Mouse (Mus musculus) cerebellum, adult 2 months (tissue): ENCODE measurements at regions not wholly inside any gene's neighbourhood (a gene's known extent, or its start where the extent isn't known, plus 50 kb on each side); places are given as distances from the start of the nearest gene placed in this dataset.

Source experiments
- CTCF ChIP-seq: fragments of 200-500 bp; IDR thresholded peaks from 2 replicates; pipeline ENCODE4 v1.5.1; 2011; ENCODE audit warnings: low read depth, mild to moderate bottlenecking, control low read depth, low read length, moderate library complexity, borderline replicate concordance; ENCODE audit not compliant: insufficient read depth
- POLR2A ChIP-seq: fragments of 200-500 bp; IDR thresholded peaks from 2 replicates; pipeline ENCODE4 v1.6.1; 2011; ENCODE audit warnings: low read length, control low read depth, borderline replicate concordance; ENCODE audit not compliant: insufficient read depth

- TF ChIP-seq CTCF (no peak), POLR2A (no peak)
Measured at GRCm38 (mm10) chr16:5673372-5673960, 211.7 kb upstream of the Rbfox1 start.
